Mouse (Mus musculus): Measurements from ENCODE around the gene Xpo6.

Xpo6 gene

GRCm38 (mm10) chr7:126200178-126200996 lies at the start of gene Xpo6:
Xpo6 (minus strand) TSS chr7:126200501.
- DNase-seq, result peak; percentile 98

DNA sequence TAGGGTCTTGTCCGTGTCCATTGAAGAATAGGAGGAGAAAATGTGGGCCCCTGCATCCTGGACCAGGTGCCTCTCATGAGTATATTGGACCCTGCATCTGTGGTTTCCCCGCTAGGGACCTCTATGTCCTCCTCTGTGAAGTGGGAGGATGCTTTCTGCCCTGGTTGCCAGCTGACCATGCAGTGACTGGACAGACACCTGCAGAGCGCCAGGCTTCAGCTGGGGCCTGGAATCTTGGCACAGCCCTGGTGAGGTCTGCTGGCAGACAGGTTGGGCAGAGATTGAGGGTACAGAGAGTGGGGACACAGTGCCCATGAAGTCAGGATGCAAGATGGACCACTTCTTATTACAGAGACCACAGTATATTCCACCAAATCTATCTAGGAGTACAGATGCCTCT lies 49.7 kb upstream of the Xpo6 start:
- no peak for DNase-seq

GRCm38 (mm10) chr7:126249146-126249545 lies 48.8 kb upstream of the Xpo6 start:
- DNase-seq, result no peak

GRCm38 (mm10) chr7:126248641-126249141 lies 48.4 kb upstream of the Xpo6 start:
- no peak for DNase-seq

DNA sequence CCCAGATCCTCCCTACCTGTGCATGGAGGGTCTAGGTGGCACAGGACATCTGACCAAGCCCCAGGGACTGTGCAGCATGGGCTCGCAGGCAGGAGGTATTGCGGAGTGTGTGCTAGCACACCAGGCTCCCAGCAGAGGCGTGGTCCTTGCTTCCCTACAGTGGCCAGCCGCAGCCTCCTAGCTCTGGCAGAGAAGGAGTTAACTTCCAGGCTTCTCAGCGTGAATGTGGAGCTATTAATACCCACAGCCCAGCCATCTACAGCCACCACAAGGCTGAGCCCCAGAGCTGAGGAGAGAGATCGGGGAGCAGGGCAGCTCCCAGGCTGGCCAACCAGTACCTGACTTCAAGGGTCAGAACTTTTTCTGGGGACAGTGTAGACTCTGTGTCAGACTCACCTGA lies 47.8 kb upstream of the Xpo6 start:
- DNase-seq, result no peak

DNA sequence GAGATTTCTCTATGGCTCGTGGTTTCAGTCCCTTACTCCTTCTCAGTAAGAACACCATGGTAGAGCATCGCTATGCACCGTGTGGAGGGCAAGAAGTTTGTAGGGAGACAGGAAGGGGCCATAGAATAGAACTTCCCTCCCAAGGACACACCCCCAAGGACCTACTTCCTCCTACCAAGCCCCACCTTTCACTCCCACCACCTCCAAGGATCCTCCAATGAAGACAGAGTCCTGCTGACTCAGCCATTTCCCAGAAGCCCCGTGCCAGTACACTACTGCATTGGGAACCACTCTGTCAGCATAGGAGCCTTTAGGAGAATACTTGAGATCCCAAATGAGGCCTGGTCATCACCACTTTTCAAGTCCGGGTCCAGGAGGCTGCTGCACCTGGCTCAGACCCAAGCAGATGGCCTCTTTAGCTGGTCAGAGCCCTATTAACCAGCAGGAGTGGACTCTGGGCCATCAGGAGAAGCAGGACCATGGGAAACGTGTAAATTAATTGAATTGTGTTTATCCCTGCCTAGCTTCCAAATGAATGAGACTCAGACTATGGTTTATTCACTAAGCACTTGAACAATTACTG lies 44.0 kb upstream of the Xpo6 start:
- DNase-seq, result no peak

DNA sequence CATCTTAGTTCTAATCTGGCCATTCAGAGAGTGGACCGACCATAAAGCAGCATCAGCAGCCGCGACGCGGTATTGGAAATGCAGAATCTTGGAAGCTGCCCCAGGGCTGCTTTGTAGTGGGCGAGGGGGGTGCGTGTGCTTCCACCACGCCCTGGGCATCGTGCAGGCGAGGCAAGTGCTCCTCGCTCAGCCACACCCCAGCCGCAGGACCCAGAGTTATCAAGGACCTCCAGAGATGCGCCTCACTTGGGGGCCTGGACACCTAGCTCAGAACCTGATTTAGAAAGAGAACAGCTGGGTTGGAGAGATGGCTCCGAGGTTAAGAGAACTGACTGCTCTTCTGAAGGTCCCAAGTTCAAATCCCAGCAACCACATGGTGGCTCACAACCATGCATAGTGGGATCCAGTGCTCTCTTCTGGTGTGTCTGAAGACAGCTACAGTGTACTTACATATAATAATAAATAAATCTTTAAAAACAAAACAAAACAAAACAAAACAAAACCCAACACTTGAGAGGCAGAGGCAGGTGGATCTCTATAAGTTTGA lies 40.6 kb upstream of the Xpo6 start:
- no peak for DNase-seq

GRCm38 (mm10) chr7:126236794-126237192 lies 36.5 kb upstream of the Xpo6 start:
- no peak for DNase-seq

DNA sequence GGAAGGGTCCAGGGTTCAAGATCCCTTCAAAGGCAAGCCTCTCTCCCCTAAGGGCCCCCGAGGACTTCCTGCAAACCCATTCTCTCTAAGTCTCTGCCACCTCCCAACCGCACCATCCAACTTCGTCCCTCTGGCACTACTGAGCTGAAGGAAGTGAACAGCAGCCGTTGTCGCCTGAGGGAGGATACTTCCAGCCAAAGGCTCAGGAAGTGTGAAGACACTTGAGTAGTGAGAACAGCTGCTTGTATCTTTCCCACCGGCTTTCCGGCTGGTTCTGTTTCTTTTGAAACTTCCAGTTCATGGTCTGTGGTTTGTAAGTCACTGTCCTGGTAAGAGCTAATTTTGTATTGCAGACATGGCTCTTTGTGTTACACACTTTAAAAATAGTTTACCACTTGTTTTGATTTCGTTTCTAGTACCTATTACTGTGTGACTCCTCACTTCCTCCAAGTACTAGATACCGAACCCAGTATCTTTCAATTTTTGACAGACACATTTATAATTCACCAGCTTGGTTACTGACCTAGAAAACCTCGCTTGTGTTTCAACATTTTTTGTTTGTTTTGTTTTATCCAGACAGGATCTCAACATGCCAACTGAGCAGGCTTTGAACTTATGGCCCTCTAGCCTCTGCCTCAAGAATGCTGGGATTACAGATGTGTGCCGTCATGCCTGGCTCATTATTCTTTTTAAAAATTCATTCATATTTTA lies 35.9 kb upstream of the Xpo6 start:
- DNase-seq, result peak; percentile 22 to 25

DNA sequence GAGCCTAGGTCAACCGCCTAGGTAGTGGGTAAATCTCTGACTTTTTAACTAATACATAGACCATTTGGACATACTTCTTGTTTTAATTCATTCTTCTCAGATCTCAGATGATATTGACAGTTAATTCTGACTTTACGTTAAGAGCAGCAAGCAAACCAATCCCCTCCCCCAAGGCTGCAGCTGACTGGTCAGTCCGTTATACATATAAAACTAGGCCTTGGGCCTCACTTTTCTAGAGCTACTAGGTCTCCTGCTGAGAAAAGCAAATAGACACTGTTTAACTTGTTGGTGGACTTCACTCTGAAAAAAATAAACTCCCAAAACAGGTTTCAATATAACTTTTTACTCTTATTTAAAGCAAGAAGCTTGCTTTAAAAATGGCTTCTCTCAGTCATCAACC lies 34.3 kb upstream of the Xpo6 start:
- DNase-seq, result no peak

DNA sequence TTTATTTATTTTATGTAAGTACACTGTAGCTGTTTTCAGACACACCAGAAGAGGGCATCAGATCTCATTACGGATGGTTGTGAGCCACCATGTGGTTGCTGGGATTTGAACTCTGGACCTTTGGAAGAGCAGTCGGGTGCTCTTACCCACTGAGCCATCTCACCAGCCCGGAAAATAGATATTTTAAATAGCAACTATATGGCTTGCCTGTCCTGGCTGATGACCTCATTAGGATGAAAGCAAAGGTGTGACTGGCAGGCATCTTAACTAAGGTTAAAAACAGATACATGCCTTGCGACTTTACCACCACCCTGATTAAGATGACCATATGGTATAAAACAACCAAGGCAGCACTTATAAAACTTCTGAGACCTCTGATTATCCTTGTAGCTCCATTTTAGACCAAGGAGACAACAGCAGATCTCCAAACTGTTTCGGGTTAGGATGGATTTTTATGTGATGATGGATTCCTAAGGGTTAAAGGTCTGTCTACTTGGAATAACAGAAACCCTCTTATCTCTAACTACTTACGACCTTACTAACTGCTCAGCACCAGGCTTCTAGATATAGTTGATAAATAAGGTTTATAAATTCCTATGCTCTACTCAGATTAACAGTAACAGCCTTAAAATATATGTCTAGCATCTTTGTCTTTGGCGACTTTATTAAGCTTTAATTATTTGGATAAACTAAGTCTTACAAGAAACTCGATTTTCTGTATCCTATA lies 32.2 kb upstream of the Xpo6 start:
- DNase-seq, result no peak

GRCm38 (mm10) chr7:126230357-126231148 lies 30.3 kb upstream of the Xpo6 start:
- DNase-seq, result peak; percentile 59 to 63

- no peak for DNase-seq
These were observed 25.8 kb upstream of the Xpo6 start for GRCm38 (mm10) chr7:126226136-126226535.

DNA sequence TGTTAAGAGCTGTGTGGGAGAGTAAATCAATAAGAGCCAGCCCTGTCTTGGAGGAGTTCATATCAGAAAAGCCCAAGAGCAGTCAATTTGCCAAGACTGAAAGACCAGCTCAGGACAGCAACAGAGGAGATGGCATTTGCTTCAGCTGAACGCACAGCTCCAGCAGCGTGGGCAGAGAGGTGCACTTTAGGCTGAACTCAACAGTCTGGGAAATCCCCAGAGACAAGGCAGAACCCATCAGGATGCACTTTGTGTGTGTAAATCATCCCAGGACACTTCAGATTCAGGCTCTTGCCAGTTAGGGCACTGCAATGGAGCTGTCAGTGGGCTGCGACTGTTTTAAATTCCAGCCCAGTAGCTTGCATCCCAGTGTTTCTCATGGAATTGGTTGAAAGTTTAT lies 22.5 kb upstream of the Xpo6 start:
- no peak for DNase-seq

GRCm38 (mm10) chr7:126220611-126221010 lies 20.3 kb upstream of the Xpo6 start:
- DNase-seq, result no peak

DNA sequence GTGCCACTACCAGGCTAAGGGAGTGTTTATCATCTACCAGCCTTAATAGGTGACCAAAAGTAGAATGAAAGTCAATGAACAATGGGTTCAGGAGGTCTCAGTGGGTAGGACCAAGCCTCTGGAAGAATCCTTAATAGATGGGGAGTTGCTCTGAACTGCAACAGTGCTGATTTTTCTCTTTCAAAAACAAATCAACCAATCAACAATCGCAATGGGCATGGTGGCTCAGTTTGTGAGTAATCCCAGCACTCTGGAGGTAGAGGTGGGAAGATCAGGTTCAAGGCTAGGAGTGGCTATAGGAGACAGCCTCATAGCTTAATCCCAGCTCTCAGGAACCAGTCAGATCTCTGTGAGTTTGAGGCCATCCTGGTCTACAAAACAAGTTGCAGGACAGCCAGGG lies 18.0 kb upstream of the Xpo6 start:
- DNase-seq, result no peak

DNA sequence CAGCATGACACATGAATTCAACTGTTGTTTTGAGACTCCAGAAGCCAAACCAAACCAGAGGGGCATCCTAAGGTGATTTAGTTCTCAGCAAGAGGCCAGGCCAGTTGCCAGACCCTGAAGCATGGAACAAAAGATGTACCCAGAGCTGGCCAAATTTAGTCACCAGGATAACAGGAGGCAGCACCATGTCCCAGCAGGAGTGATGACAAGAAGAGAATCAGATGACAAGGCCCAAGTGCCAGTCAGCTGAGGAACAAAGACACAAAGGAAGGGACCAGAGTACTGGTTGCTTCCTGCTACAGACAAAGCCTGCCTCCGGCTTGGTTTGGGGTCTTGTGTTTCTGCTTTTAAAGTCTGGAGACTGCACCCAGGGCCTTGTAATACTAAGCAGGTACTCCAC lies 16.6 kb upstream of the Xpo6 start:
- DNase-seq, result no peak

- DNase-seq, result peak; percentile 50 to 59
These were observed 10.6 kb upstream of the Xpo6 start for GRCm38 (mm10) chr7:126210856-126211255.

DNA sequence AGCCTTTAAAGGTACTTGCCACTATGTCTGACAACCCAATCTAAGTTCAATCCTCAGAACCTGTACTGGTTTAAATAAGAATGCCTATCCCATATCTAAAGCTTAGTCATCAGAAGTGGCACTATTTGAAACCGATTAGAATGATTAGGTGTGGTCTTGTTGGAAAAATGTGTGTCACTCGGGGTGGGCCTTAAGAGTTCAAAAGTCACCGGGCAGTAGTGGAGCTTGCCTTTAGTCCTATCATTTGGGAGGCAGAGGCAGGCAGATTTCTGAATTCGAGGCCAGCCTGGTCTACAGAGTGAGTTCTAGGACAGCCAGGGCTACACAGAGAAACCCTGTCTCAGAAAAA lies 670 bp upstream of the Xpo6 start:
- DNase-seq, result no peak

DNA sequence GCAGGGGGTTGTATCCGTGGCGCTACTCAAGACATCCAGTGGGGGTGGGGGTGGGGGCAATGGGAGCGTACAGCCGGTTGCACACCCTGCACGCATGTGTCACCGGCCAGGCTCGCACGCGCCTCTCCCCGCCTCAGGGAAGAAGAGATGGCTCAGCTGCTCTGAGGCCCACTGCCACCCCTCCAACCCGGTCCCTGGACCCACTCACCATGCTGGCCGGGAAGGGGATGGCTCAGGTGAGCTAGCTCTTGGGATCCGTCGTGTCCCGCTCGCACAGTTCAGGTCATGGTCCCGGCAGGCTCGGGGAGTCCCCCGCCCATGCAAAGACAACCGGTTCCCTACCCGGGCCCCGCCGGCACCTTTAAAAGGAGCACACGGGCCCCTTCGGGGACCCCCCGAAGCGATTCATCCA lies 604 bp downstream of the Xpo6 start:
- DNase-seq, result peak; percentile 63 to 72

GRCm38 (mm10) chr7:126198926-126199325 lies 1.4 kb downstream of the Xpo6 start:
- DNase-seq, result no peak

DNA sequence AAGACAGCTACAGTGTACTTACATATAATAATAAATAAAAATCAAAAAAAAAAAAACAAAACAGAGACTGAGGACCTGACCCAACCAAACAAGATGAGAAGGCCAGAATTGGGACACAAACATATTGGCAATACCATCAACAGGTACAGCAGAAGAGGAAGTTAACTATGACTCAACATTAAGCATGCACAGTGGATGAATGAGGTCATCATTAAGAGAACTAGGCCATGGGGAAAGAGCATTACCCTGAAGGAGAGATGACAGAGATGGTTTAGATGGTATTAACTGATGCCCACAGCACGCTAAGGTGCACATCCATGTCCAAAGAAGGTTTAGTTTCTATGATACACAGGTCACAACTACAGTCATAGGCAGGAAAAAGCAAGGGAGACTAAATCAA lies 6.1 kb downstream of the Xpo6 start:
- DNase-seq, result no peak

All from B cell, adult 2 months (primary cell).